Mouse (Mus musculus): Measurements from ENCODE around the gene Tuba1c. TPM values are rescaled to one million over a fixed set of nuclear protein-coding genes. Genes with fewer than 3 reads are reported as not detected.
"Not testable (repeated sequence)": the region's sequence is repeated elsewhere in the genome, so short reads cannot be mapped to it uniquely, and the experiment has no call there.

Gene Tuba1c
- polyA plus RNA-seq, 1 experiment from 2014 or later = 20.8 TPM

- Histone ChIP-seq H3K9ac (ENCODE audit: low read depth, low read length) (no peak overlapping the region), H3K27me3 (replicated peaks; ENCODE audit: control insufficient read depth, insufficient read depth, low read length) (no peaks in the 10 kb centered on the region), H3K36me3 (ENCODE audit: control insufficient read depth, insufficient read depth, low read length) (no peaks in the 10 kb centered on the region), H3K9me3 (ENCODE audit: control insufficient read depth, low read length) (no peaks in the 10 kb centered on the region), H3K4me3 (ENCODE audit: low read length) (no peak overlapping the region), H3K27ac (ENCODE audit: low read depth, low read length) (no peak overlapping the region), H3K4me1 (ENCODE audit: control insufficient read depth, insufficient read depth, low read depth, low read length) (peaks cover 13% of the 10 kb centered on the region), H3K4me2 (ENCODE audit: low read length) (no peak overlapping the region)
- whole genome bisulfite sequencing = 91% methylated on average over 1 of the region's 1 CpGs
- no peak for ATAC-seq
Measured at GRCm38 (mm10) chr15:99071988-99072387, 42.3 kb downstream of the Tuba1c start.

- Histone ChIP-seq H3K4me2 (ENCODE audit: low read length) (peak within 1 kb of the TSS; percentile 74), H3K4me3 (ENCODE audit: low read length) (peak within 1 kb of the TSS; percentile 50), H3K36me3 (ENCODE audit: control insufficient read depth, insufficient read depth, low read length) (no peaks in the 10 kb centered on the region), H3K27ac (ENCODE audit: low read depth, low read length) (peak within 1 kb of the TSS; percentile 91), H3K9me3 (ENCODE audit: control insufficient read depth, low read length) (no peaks in the 10 kb centered on the region), H3K4me1 (ENCODE audit: control insufficient read depth, insufficient read depth, low read depth, low read length) (peaks cover 13% of the 10 kb centered on the region), H3K27me3 (replicated peaks; ENCODE audit: control insufficient read depth, insufficient read depth, low read length) (no peaks in the 10 kb centered on the region), H3K9ac (ENCODE audit: low read depth, low read length) (peak within 1 kb of the TSS; percentile 76)
- ATAC-seq = peak; percentile 59
- 23% methylated on average over 9 of the region's 9 CpGs for WGBS
Measured at GRCm38 (mm10) chr15:99074019-99074599, 44.4 kb downstream of the Tuba1c start, which contains the start of gene Troap. Gene Troap, plus strand, starts transcription at chr15:99074575.

GRCm38 (mm10) chr15:99074600-99075333 is 45.1 kb downstream of the Tuba1c start:
- Histone ChIP-seq H3K9ac (ENCODE audit: low read depth, low read length) (peak overlapping the region; percentile 76), H3K27ac (ENCODE audit: low read depth, low read length) (peak overlapping the region; percentile 91), H3K4me1 (ENCODE audit: control insufficient read depth, insufficient read depth, low read depth, low read length) (peaks cover 13% of the 10 kb centered on the region), H3K9me3 (ENCODE audit: control insufficient read depth, low read length) (no peaks in the 10 kb centered on the region), H3K4me3 (ENCODE audit: low read length) (peak overlapping the region; percentile 50), H3K4me2 (ENCODE audit: low read length) (peak overlapping the region; percentile 74), H3K27me3 (replicated peaks; ENCODE audit: control insufficient read depth, insufficient read depth, low read length) (no peaks in the 10 kb centered on the region), H3K36me3 (ENCODE audit: control insufficient read depth, insufficient read depth, low read length) (no peaks in the 10 kb centered on the region)
- 0% methylated on average over 42 of the region's 44 CpGs for WGBS
- peak; percentile 99 for ATAC-seq

- not testable (repeated sequence) for H3K4me3 ChIP-seq (ENCODE audit: low read length)
- 98% methylated on average over 3 of the region's 3 CpGs for WGBS
Measured at GRCm38 (mm10) chr15:99076011-99076410, 46.3 kb downstream of the Tuba1c start.

GRCm38 (mm10) chr15:99078181-99078910 is 48.7 kb downstream of the Tuba1c start:
- no peak overlapping the region for H3K4me3 ChIP-seq (ENCODE audit: low read length)
- H3K36me3 ChIP-seq (ENCODE audit: control insufficient read depth, insufficient read depth, low read length) = no peaks in the 10 kb centered on the region
- H3K27me3 ChIP-seq (replicated peaks; ENCODE audit: control insufficient read depth, insufficient read depth, low read length) = no peaks in the 10 kb centered on the region
- peaks cover 13% of the 10 kb centered on the region for H3K4me1 ChIP-seq (ENCODE audit: control insufficient read depth, insufficient read depth, low read depth, low read length)
- WGBS = 82% methylated on average over 15 of the region's 15 CpGs
- no peaks in the 10 kb centered on the region for H3K9me3 ChIP-seq (ENCODE audit: control insufficient read depth, low read length)
- no peak overlapping the region for H3K9ac ChIP-seq (ENCODE audit: low read depth, low read length)
- H3K27ac ChIP-seq (ENCODE audit: low read depth, low read length) = no peak overlapping the region
- no peak for ATAC-seq
- H3K4me2 ChIP-seq (ENCODE audit: low read length) = no peak overlapping the region

More at GRCm38 (mm10) chr15:99076011-99076410, 46.3 kb downstream of the Tuba1c start:
- H3K9ac ChIP-seq (ENCODE audit: low read depth, low read length); H3K27me3 ChIP-seq (replicated peaks; ENCODE audit: control insufficient read depth, insufficient read depth, low read length); H3K9me3 ChIP-seq (ENCODE audit: control insufficient read depth, low read length); ATAC-seq; H3K4me2 ChIP-seq (ENCODE audit: low read length); H3K27ac ChIP-seq (ENCODE audit: low read depth, low read length); H3K36me3 ChIP-seq (ENCODE audit: control insufficient read depth, insufficient read depth, low read length): not testable (repeated sequence)
- H3K4me1 ChIP-seq (ENCODE audit: control insufficient read depth, insufficient read depth, low read depth, low read length) = peaks cover 13% of the 10 kb centered on the region

GRCm38 (mm10) chr15:99079804-99080203 is 50.1 kb downstream of the Tuba1c start:
- Histone ChIP-seq H3K27ac (ENCODE audit: low read depth, low read length) (no peak overlapping the region), H3K9ac (ENCODE audit: low read depth, low read length) (no peak overlapping the region), H3K36me3 (ENCODE audit: control insufficient read depth, insufficient read depth, low read length) (no peaks in the 10 kb centered on the region), H3K27me3 (replicated peaks; ENCODE audit: control insufficient read depth, insufficient read depth, low read length) (peaks cover 5% of the 10 kb centered on the region), H3K4me3 (ENCODE audit: low read length) (no peak overlapping the region), H3K4me1 (ENCODE audit: control insufficient read depth, insufficient read depth, low read depth, low read length) (peaks cover 9% of the 10 kb centered on the region), H3K4me2 (ENCODE audit: low read length) (no peak overlapping the region), H3K9me3 (ENCODE audit: control insufficient read depth, low read length) (no peaks in the 10 kb centered on the region)
- WGBS = 91% methylated on average over 3 of the region's 3 CpGs
- no peak for ATAC-seq

- 95% methylated on average over 12 of the region's 12 CpGs for WGBS
- Histone ChIP-seq H3K36me3 (ENCODE audit: control insufficient read depth, insufficient read depth, low read length) (no peaks in the 10 kb centered on the region), H3K4me3 (ENCODE audit: low read length) (no peak overlapping the region), H3K9ac (ENCODE audit: low read depth, low read length) (no peak overlapping the region), H3K4me2 (ENCODE audit: low read length) (no peak overlapping the region), H3K9me3 (ENCODE audit: control insufficient read depth, low read length) (no peaks in the 10 kb centered on the region), H3K27me3 (replicated peaks; ENCODE audit: control insufficient read depth, insufficient read depth, low read length) (peaks cover 24% of the 10 kb centered on the region), H3K27ac (ENCODE audit: low read depth, low read length) (no peak overlapping the region), H3K4me1 (ENCODE audit: control insufficient read depth, insufficient read depth, low read depth, low read length) (no peaks in the 10 kb centered on the region)
- no peak for ATAC-seq
Measured at GRCm38 (mm10) chr15:99082322-99082721, 52.6 kb downstream of the Tuba1c start.

GRCm38 (mm10) chr15:99082840-99083239 is 53.1 kb downstream of the Tuba1c start:
- no peaks in the 10 kb centered on the region for H3K36me3 ChIP-seq (ENCODE audit: control insufficient read depth, insufficient read depth, low read length)
- H3K4me3 ChIP-seq (ENCODE audit: low read length) = no peak overlapping the region
- H3K27me3 ChIP-seq (replicated peaks; ENCODE audit: control insufficient read depth, insufficient read depth, low read length) = peaks cover 29% of the 10 kb centered on the region
- H3K4me2 ChIP-seq (ENCODE audit: low read length) = no peak overlapping the region
- WGBS = 89% methylated on average over 15 of the region's 16 CpGs
- no peaks in the 10 kb centered on the region for H3K4me1 ChIP-seq (ENCODE audit: control insufficient read depth, insufficient read depth, low read depth, low read length)
- no peak overlapping the region for H3K9ac ChIP-seq (ENCODE audit: low read depth, low read length)
- no peak overlapping the region for H3K27ac ChIP-seq (ENCODE audit: low read depth, low read length)
- no peaks in the 10 kb centered on the region for H3K9me3 ChIP-seq (ENCODE audit: control insufficient read depth, low read length)
- ATAC-seq = no peak

GRCm38 (mm10) chr15:99083258-99083657 is 53.6 kb downstream of the Tuba1c start:
- peaks cover 3% of the 10 kb centered on the region; the same call in 1 of the 2 replicates for H3K4me1 ChIP-seq (ENCODE audit: control insufficient read depth, insufficient read depth, low read depth, low read length)
- no peaks in the 10 kb centered on the region for H3K36me3 ChIP-seq (ENCODE audit: control insufficient read depth, insufficient read depth, low read length)
- H3K9me3 ChIP-seq (ENCODE audit: control insufficient read depth, low read length) = no peaks in the 10 kb centered on the region
- H3K27ac ChIP-seq (ENCODE audit: low read depth, low read length) = no peak overlapping the region
- no peak overlapping the region for H3K4me3 ChIP-seq (ENCODE audit: low read length)
- H3K4me2 ChIP-seq (ENCODE audit: low read length) = no peak overlapping the region
- 66% methylated on average over 9 of the region's 9 CpGs for WGBS
- ATAC-seq = no peak
- H3K9ac ChIP-seq (ENCODE audit: low read depth, low read length) = no peak overlapping the region
- H3K27me3 ChIP-seq (replicated peaks; ENCODE audit: control insufficient read depth, insufficient read depth, low read length) = peaks cover 29% of the 10 kb centered on the region
